Mouse (Mus musculus) myocyte (in vitro differentiated cells): ENCODE data around the gene Hoxd9. TPM values are rescaled to one million over a fixed set of nuclear protein-coding genes. Genes with fewer than 3 reads are reported as not detected.

ENCODE experiments used
- H3K27me3 ChIP-seq: one replicate; pipeline ENCODE4 v1.6.1; 2011; ENCODE audit not compliant: control insufficient read depth, insufficient read depth, insufficient read length
- H3K36me3 ChIP-seq: one replicate; pipeline ENCODE4 v1.6.1; 2011; ENCODE audit not compliant: control insufficient read depth, insufficient read depth
- H3K4me2 ChIP-seq: one replicate; pipeline ENCODE4 v1.6.1; 2011; ENCODE audit warnings: low read depth, control low read depth
- H3K4me3 ChIP-seq: one replicate; pipeline ENCODE4 v1.5.1; 2011; ENCODE audit warnings: mild to moderate bottlenecking, control low read depth, moderate library complexity
- H3K79me2 ChIP-seq: one replicate; pipeline ENCODE4 v1.6.1; 2011; ENCODE audit not compliant: control insufficient read depth, insufficient read depth
- H3ac ChIP-seq: one replicate; pipeline ENCODE4 v1.6.1; 2011; ENCODE audit not compliant: control insufficient read depth, insufficient read length
- CEBPB ChIP-seq: IDR thresholded peaks from 2 replicates; pipeline ENCODE4 v1.6.1; 2011; ENCODE audit warnings: mild to moderate bottlenecking, moderate library complexity; ENCODE audit not compliant: poor library complexity, insufficient read depth, severe bottlenecking
- E2F4 ChIP-seq: IDR thresholded peaks from one replicate; pipeline ENCODE4 v1.6.1; 2011; ENCODE audit warnings: mild to moderate bottlenecking, control low read depth, moderate library complexity; ENCODE audit not compliant: insufficient read depth
- MAX ChIP-seq: IDR thresholded peaks from one replicate; pipeline ENCODE4 v1.6.1; 2011; ENCODE audit warnings: low read depth, mild to moderate bottlenecking, control low read depth
- MYOD1 ChIP-seq, 3 experiments: IDR thresholded peaks; one replicate each; pipeline ENCODE4 v1.6.1; 2011; ENCODE audit warnings: control low read depth in 2 of 3, low read depth in 2 of 3, mild to moderate bottlenecking in 2 of 3, moderate library complexity in 1 of 3; ENCODE audit not compliant: insufficient read length in 2 of 3, control insufficient read depth in 1 of 3
- MYOG ChIP-seq, 3 experiments: IDR thresholded peaks; one replicate each; pipeline ENCODE4 v1.6.1; 2011; ENCODE audit warnings: control low read depth in 2 of 3, low read depth in 2 of 3, mild to moderate bottlenecking in 2 of 3; ENCODE audit not compliant: insufficient read length in 2 of 3, control insufficient read depth in 1 of 3, insufficient read depth in 1 of 3
- POLR2A ChIP-seq: IDR thresholded peaks from one replicate; pipeline ENCODE4 v1.6.1; 2011; ENCODE audit warnings: low read depth, mild to moderate bottlenecking, control low read depth, moderate library complexity; ENCODE audit not compliant: insufficient read length
- POLR2AphosphoS2 ChIP-seq: IDR thresholded peaks from one replicate; pipeline ENCODE4 v1.6.1; 2011; ENCODE audit warnings: low read depth, control low read depth; ENCODE audit not compliant: insufficient read length
- REST ChIP-seq: IDR thresholded peaks from one replicate; pipeline ENCODE4 v1.6.1; 2011; ENCODE audit warnings: mild to moderate bottlenecking, control low read depth, moderate library complexity; ENCODE audit not compliant: insufficient read depth, insufficient read length
- SRF ChIP-seq: IDR thresholded peaks from one replicate; pipeline ENCODE4 v1.6.1; 2011; ENCODE audit warnings: low read depth; ENCODE audit not compliant: control insufficient read depth, insufficient read length
- TCF12 ChIP-seq: IDR thresholded peaks from one replicate; pipeline ENCODE4 v1.6.1; 2011; ENCODE audit warnings: mild to moderate bottlenecking, control low read depth; ENCODE audit not compliant: poor library complexity, insufficient read depth, severe bottlenecking
- TCF3 ChIP-seq: IDR thresholded peaks from one replicate; pipeline ENCODE4 v1.6.1; 2011; ENCODE audit warnings: low read depth, control low read depth; ENCODE audit not compliant: insufficient read length
- USF1 ChIP-seq: IDR thresholded peaks from one replicate; pipeline ENCODE4 v1.6.1; 2011; ENCODE audit warnings: low read depth, mild to moderate bottlenecking, control low read depth, moderate library complexity
- polyA plus RNA-seq: library from polyadenylated mRNA; unstranded; fragments of >200 nt; fragmentation: generic; extraction: Trizol; gene quantifications from one replicate; pipeline ENCODE4 v1.2.1, GENCODE M21; 2012; ENCODE audit warnings: missing spikeins

Hoxd9 gene
- polyA plus RNA-seq, 1 experiment = not detected

GRCm38 (mm10) chr2:74745540-74746297, 48.2 kb downstream of the Hoxd9 start:
- H3K36me3 ChIP-seq = no peaks in the 10 kb centered on the region
- TF ChIP-seq POLR2A = no peak
- TF ChIP-seq POLR2AphosphoS2 = no peak
- no peak for TF ChIP-seq TCF3
- TF ChIP-seq MYOG (IDR thresholded peaks at IDR 0.05; ENCODE audit: control insufficient read depth in 1 of 3, insufficient read depth in 1 of 3, insufficient read length in 2 of 3, low read depth in 2 of 3) = no peak
- no peak for TF ChIP-seq E2F4
- TF ChIP-seq REST = no peak
- no peak for TF ChIP-seq MAX
- TF ChIP-seq CEBPB = no peak
- no peak for TF ChIP-seq TCF12
- TF ChIP-seq MYOD1 (IDR thresholded peaks at IDR 0.05; ENCODE audit: control insufficient read depth in 1 of 3, insufficient read length in 2 of 3, low read depth in 2 of 3) = no peak
- no peak for TF ChIP-seq USF1
- TF ChIP-seq SRF = no peak
- no peak overlapping the region for H3K4me2 ChIP-seq
- no peaks in the 10 kb centered on the region for H3K79me2 ChIP-seq
- H3K27me3 ChIP-seq = peaks cover 34% of the 10 kb centered on the region
- H3ac ChIP-seq = no peak overlapping the region
- H3K4me3 ChIP-seq = no peak overlapping the region

- H3ac ChIP-seq = no peak overlapping the region
- no peak overlapping the region for H3K4me3 ChIP-seq
- H3K4me2 ChIP-seq = no peak overlapping the region
- H3K27me3 ChIP-seq = peaks cover 35% of the 10 kb centered on the region
- no peak for TF ChIP-seq POLR2A
- no peak for TF ChIP-seq REST
- TF ChIP-seq TCF12 = no peak
- TF ChIP-seq POLR2AphosphoS2 = no peak
- no peak for TF ChIP-seq USF1
- H3K79me2 ChIP-seq = no peaks in the 10 kb centered on the region
- H3K36me3 ChIP-seq = no peaks in the 10 kb centered on the region
Measured at GRCm38 (mm10) chr2:74746298-74746921, 48.9 kb downstream of the Hoxd9 start.

DNA sequence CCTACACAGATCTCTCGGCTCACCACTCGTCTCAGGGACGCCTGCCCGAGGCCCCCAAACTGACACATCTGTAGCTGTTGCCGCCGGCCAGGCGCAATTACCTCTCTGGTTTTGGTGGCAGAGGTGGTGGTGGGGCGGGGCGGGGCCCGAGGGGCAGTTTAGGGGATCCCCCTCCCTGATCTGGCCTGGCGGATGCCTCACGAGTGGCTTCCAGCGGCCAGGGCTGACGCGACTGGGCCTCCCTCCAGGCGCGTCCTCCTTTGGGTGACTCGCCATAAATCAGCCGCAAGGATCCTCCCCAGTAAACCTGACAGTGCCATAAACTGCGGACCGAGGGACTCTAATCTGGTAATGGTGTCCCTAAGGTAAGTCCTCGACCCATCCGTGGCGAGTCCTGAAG, 49.5 kb downstream of the Hoxd9 start:
- Histone ChIP-seq H3K79me2 (no peaks in the 10 kb centered on the region), H3ac (no peak overlapping the region), H3K4me2 (no peak overlapping the region), H3K4me3 (no peak overlapping the region), H3K27me3 (peaks cover 38% of the 10 kb centered on the region), H3K36me3 (no peaks in the 10 kb centered on the region)
- no peak for TF ChIP-seq MYOD1 (IDR thresholded peaks at IDR 0.05; ENCODE audit: control insufficient read depth in 1 of 3, insufficient read length in 2 of 3, low read depth in 2 of 3)
- no peak for TF ChIP-seq SRF
- no peak for TF ChIP-seq MAX
- TF ChIP-seq POLR2AphosphoS2 = no peak
- no peak for TF ChIP-seq TCF12
- no peak for TF ChIP-seq E2F4
- no peak for TF ChIP-seq POLR2A
- TF ChIP-seq TCF3 = no peak
- no peak for TF ChIP-seq CEBPB
- TF ChIP-seq REST = no peak
- no peak for TF ChIP-seq USF1
- TF ChIP-seq MYOG (IDR thresholded peaks at IDR 0.05; ENCODE audit: control insufficient read depth in 1 of 3, insufficient read depth in 1 of 3, insufficient read length in 2 of 3, low read depth in 2 of 3) = no peak

DNA sequence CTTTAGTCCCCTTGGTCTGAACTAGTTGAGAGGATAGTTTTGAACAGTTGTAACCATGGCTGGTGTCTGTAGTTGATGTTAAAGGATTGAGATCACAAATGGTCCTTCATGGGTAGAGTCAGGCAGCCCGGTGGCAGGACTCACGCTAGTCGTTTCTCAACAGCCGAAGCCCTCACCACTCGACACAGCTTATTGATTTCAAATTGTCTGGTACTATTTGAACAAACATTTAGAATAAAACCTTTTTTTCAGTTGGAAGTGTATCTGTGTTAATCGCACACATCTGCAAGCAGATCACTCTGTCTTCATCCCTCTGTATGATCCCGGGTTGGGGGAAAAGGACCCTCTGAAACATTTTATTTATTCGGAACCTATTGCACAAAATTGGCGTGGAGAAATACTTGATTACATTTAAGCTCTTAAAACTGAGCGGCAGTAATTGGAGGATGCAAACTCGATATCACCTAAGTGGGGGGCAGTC, 50.2 kb downstream of the Hoxd9 start:
- TF ChIP-seq POLR2A (no peak), POLR2AphosphoS2 (no peak), TCF12 (no peak)
- no peak overlapping the region for H3K4me3 ChIP-seq
- H3K4me2 ChIP-seq = no peak overlapping the region
- H3K79me2 ChIP-seq = no peaks in the 10 kb centered on the region
- H3ac ChIP-seq = no peak overlapping the region
- peaks cover 45% of the 10 kb centered on the region for H3K27me3 ChIP-seq
- H3K36me3 ChIP-seq = no peaks in the 10 kb centered on the region

- Histone ChIP-seq H3K4me3 (no peak overlapping the region), H3ac (no peak overlapping the region), H3K79me2 (no peaks in the 10 kb centered on the region), H3K27me3 (peaks cover 53% of the 10 kb centered on the region), H3K36me3 (no peaks in the 10 kb centered on the region), H3K4me2 (no peak overlapping the region)
- TF ChIP-seq MYOG (IDR thresholded peaks at IDR 0.05; ENCODE audit: control insufficient read depth in 1 of 3, insufficient read depth in 1 of 3, insufficient read length in 2 of 3, low read depth in 2 of 3) (no peak), TCF3 (no peak), USF1 (no peak), MAX (no peak), POLR2AphosphoS2 (no peak), CEBPB (no peak), REST (no peak), POLR2A (no peak), SRF (no peak), E2F4 (no peak), MYOD1 (IDR thresholded peaks at IDR 0.05; ENCODE audit: control insufficient read depth in 1 of 3, insufficient read length in 2 of 3, low read depth in 2 of 3) (no peak), TCF12 (no peak)
Measured at GRCm38 (mm10) chr2:74748436-74748995, 51.0 kb downstream of the Hoxd9 start.
